Mouse (Mus musculus) central nervous system, embryonic 18 days (tissue): ENCODE data around the gene Slc13a4. TPM values are rescaled to one million over a fixed set of nuclear protein-coding genes. Genes with fewer than 3 reads are reported as not detected.

ENCODE experiments used
- polyA plus RNA-seq: library from polyadenylated mRNA; depleted of rRNA; stranded (reverse); fragments of >200 nt; gene quantifications from 2 replicates; pipeline ENCODE4 v1.2.3, GENCODE M21; 2012; rRNA removed

Slc13a4 gene
- 4.1 and 4.2 TPM in 2 replicates for polyA plus RNA-seq

DNA sequence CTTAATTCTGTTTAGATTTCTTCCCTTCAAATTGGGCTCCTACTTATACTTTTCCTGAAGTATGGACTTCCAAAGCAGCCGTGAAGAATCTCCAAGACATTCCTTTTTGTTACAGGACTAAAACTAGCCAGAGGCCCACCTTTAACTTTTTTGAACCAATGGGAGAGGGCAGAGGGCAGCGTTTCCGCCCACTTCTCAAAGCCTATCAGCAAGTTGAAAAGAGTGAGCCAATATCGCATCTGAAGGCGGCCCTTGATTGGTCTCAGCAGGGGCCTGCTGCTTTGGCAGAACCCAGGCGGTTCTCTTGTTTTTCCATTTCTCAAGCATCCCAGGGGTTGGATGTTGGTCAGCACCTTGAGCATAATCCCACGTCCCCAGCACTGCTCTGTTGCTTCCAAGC is at the start of gene Slc13a4:
TSS of gene Slc13a4 (minus strand) at position 95 of the 400 bp plus-strand sequence.

GRCm38 (mm10) chr6:35326111-35326515 is 18.2 kb upstream of the Slc13a4 start, which contains the start of gene Fam180a:
Gene Fam180a, minus strand, starts transcription at chr6:35326141.

Other genes with a start within 250 kb of the Slc13a4 start
- 22.1 TPM in 2 replicates for gene Cnot4, start 174.4 kb downstream of the Slc13a4 start, polyA plus RNA-seq
- gene Nup205, start 130.7 kb downstream of the Slc13a4 start, polyA plus RNA-seq = 58.1 and 58.9 TPM in 2 replicates
- 0.38 and 0.52 TPM in 2 replicates for gene Fam180a, start 18.0 kb upstream of the Slc13a4 start, polyA plus RNA-seq
- gene Mtpn, start 231.8 kb upstream of the Slc13a4 start, polyA plus RNA-seq = 122 and 130 TPM in 2 replicates